Mouse (Mus musculus) stomach, postnatal 0 days (tissue): ENCODE data around the gene Depdc5.

Experiments used
- CTCF ChIP-seq: IDR thresholded peaks from 2 replicates; pipeline ENCODE4 v1.5.1; 2016; ENCODE audit warnings: antibody characterized with exemption, low read depth, mild to moderate bottlenecking, moderate library complexity
- EP300 ChIP-seq: optimal IDR thresholded peaks from 2 replicates; pipeline ENCODE3; 2016; ENCODE audit warnings: antibody characterized with exemption

- TF ChIP-seq EP300 (no peak), CTCF (peak; percentile 84)
Measured at GRCm38 (mm10) chr5:33039510-33039911, 176.0 kb downstream of the Depdc5 start.
